Mouse (Mus musculus): ENCODE measurements at regions not wholly inside any gene's neighbourhood (a gene's known extent, or its start where the extent isn't known, plus 50 kb on each side); places are given as distances from the start of the nearest gene placed in this dataset.

DNA sequence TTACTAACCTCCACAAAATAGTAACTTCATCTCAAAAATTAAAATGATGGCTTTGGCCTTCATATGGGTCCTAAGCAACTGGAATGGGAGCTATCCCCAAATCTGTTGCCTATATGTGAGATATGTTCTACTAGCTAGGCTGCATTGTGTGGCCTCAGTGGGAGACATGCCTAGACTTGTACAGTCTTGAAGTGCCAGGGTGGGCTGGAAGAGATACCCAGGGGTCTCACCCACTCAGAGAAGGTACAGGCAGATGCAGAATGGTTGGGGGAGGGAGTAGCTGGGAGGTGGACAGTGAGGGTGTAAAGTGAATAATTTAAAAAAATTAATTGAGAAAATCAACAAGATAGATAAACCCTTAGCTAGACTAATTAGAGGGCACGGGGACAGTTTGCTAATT is 106.9 kb upstream of the Ahr start:
- no peak for DNase-seq (ENCODE audit: low spot score in 2 of 2)

DNA sequence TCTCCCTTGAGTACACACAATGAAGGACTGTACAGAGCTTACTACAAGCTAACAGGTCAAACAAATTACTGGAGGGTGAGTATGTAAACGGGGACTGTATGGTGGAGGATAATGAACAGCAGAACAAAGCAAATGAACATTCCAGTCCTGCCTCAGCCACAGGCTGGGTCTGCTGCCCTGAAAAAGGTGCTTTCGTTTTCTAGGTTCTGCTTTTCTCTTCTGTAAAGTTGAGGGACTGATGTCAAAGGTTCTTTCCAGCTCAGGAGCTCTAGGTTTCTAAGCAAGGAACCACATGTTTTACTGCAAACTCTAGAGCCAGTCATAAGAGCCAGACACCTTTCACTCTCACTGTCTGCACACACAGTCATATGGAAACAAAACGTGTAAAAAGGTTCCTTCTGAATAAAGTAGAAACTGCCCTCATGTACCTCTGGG is 106.1 kb upstream of the Ahr start:
- no peak for DNase-seq (ENCODE audit: low spot score in 2 of 2)

DNA sequence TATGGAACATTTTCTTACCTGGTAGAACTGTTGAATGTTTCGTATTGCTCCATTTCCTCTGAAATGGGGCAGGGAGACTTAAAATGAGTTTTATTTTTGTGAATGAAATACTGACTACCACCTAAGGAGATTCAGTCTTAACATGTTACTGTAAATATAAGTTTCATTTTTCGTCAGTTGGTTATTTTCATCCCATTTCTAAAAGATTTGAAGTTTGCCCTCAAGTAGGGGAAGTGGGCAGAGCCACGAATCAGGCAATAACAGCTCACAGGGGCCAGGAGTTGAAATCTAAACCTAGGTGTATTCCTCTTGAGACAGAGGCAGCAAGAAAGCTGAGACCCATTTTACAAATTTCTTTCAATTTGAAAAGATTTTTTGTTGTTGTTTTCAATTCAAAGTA is 88.6 kb upstream of the Ahr start:
- no peak for DNase-seq (ENCODE audit: low spot score in 2 of 2)

DNA sequence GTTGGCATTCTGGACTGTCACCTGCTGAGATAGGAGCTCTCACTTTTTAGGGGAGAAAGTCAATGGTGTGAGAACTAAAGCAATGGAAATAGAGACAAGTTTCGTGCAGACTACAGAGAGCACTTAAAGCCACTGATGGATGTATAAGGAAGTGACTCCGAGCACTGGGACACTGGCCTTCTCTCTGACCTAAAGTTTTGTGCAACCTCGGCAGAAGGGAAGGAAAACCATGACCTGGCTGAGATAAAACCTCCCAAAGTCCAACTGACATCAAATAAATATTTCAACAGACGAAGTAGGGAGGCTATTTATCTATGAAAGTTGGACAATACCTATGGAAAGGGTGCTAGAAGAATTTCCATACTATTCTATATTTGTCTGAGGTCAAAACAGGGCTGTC is 80.0 kb upstream of the Ahr start:
- DNase-seq (ENCODE audit: low spot score in 2 of 2), result no peak

DNA sequence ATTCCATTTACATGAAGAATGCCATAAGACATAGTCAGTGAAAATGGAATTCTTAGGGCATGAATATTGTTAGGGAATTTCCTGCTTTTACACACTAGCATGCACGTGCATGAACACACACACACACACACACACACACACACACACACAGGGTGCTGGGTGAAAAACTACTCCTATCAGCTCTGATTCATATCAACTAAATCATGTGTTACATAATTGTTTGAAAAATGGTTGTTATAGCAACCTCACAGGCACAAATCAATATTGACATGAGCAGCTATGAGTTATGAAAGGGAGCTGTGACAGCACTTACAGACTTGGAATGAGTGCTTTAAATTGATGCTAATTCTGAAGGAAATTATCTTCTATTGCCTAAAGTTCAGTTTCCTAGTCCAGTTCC is 72.8 kb upstream of the Ahr start:
- DNase-seq (ENCODE audit: low spot score in 2 of 2), result no peak

DNA sequence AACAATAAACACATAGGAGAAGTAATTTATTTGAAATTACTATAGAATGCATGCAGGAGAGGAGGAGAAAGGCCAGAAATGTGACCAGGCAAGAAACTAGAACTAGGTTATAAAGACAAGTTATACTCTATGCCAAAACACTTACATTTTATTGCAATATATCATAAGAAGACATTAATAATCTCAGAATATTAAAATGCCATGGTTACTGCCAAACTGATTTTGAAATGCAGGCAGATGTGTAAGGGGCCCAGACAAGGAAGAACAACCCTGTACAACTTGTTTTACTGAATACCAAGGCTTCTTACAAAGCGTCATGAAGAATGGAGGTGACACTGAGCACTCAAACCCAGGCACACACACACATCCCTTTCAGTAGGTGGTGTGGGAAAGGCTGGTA is 68.9 kb upstream of the Ahr start:
- no peak for DNase-seq (ENCODE audit: low spot score in 2 of 2)

DNA sequence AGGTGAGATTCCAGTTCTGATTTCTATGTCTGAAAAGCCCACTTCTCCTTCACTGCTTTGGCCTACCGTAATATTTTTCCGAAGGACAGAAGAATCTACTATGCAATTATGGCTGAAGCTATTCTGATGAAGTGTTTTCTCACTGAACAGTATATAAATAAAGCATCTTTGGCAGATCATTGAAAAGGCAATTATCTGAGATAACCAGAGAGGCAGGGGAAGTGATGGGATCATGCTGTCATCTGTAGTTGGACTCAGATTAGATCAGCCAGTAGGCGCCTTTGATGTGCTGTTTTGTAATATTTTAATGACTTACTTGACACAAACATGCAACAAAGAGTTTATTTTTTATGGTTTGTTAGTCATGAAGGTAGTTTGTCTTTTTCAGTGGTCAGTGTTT is 67.8 kb upstream of the Ahr start:
- no peak for DNase-seq (ENCODE audit: low spot score in 2 of 2)

DNA sequence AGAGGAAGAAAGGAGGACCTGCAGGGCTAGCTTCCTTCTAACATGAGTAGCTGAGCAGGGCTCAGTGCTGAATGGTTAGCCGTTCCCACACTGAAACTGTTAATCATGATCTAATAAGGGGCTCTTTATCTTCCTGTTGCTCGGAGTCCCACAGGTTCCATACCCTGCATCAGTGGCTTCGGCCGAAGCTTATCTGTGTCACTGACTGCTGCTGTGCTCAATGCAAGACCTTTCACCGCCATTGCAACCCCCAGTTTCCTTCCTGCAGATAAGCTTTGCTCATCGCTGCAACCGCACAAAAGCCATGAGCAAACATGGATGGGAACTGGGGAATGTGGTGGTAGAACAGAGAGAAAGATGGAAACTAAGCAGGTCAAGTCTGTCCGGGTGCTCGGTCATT is 63.5 kb upstream of the Ahr start:
- no peak for DNase-seq (ENCODE audit: low spot score in 2 of 2)

DNA sequence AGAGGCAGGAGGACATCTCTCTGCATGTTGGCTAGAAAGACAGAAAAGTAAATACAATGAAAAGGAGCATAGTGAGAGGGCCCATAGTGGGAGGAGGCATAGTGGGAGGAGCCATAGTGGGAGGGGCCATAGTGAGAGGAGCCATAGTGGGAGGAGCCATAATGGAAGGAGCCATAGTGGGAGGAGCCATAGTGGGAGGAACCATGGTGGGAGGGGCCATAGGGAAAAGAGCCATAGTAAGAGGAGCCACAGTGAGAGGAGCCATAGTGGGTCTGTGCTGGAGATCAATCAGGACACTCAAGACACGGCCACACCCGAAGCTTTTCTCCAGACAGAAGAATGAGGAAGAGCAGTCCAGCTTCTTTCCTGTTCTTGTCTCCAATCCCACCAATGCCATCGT is 58.0 kb upstream of the Ahr start:
- no peak for DNase-seq (ENCODE audit: low spot score in 2 of 2)

All from heart, adult 9 months (tissue).